Mouse (Mus musculus): ENCODE results near the gene Rab11b. TPM values are rescaled to one million over a fixed set of nuclear protein-coding genes. Genes with fewer than 3 reads are reported as not detected.

The Rab11b gene
- polyA plus RNA-seq (2014; fragmentation: Nextera tagmentation; extraction: Ambion mirVana) = 241 and 278 TPM in 2 replicates

- Histone ChIP-seq H3K4me2 (peak within 1 kb of the TSS; percentile 85), H3K4me3 (ENCODE audit: low read depth, low read length) (peak within 1 kb of the TSS; percentile 70), H3K9ac (peak within 1 kb of the TSS; percentile 94), H3K27ac (ENCODE audit: low read depth) (peak within 1 kb of the TSS; percentile 99), H3K9me3 (ENCODE audit: low read depth, low read length) (no peaks in the 10 kb centered on the region), H3K36me3 (ENCODE audit: insufficient read depth) (peaks cover 15% of the 10 kb centered on the region), H3K4me1 (ENCODE audit: insufficient read depth) (peaks cover 4% of the 10 kb centered on the region; the same call in 1 of the 2 replicates), H3K27me3 (ENCODE audit: insufficient read depth, low read length) (no peaks in the 10 kb centered on the region)
- 3% methylated on average over 35 of the region's 35 CpGs for WGBS
- no peak for TF ChIP-seq CTCF (IDR thresholded peaks at IDR 0.05; ENCODE audit: low read depth)
- DNase-seq (peak; percentile 100), ATAC-seq (ENCODE audit: insufficient read depth) (peak; percentile 99)
Observed at GRCm38 (mm10) chr17:33760255-33761165, at the start of gene Rab11b. Gene Rab11b, minus strand, starts transcription at chr17:33760530.

- no peak for TF ChIP-seq CTCF (IDR thresholded peaks at IDR 0.05; ENCODE audit: low read depth)
- DNase-seq = no peak
- no peak overlapping the region for H3K4me2 ChIP-seq
- no peaks in the 10 kb centered on the region for H3K36me3 ChIP-seq (ENCODE audit: insufficient read depth)
- no peaks in the 10 kb centered on the region for H3K27me3 ChIP-seq (ENCODE audit: insufficient read depth, low read length)
- H3K4me3 ChIP-seq (ENCODE audit: low read depth, low read length) = no peak overlapping the region
- H3K27ac ChIP-seq (ENCODE audit: low read depth) = no peak overlapping the region
- peaks cover 9% of the 10 kb centered on the region; the same call in 1 of the 2 replicates for H3K4me1 ChIP-seq (ENCODE audit: insufficient read depth)
- H3K9ac ChIP-seq = no peak overlapping the region
- 31% methylated on average over 10 of the region's 10 CpGs for WGBS
- no peak for ATAC-seq (ENCODE audit: insufficient read depth)
- H3K9me3 ChIP-seq (ENCODE audit: low read depth, low read length) = no peaks in the 10 kb centered on the region
Observed at GRCm38 (mm10) chr17:33808192-33808591, 47.9 kb upstream of the Rab11b start.

DNA sequence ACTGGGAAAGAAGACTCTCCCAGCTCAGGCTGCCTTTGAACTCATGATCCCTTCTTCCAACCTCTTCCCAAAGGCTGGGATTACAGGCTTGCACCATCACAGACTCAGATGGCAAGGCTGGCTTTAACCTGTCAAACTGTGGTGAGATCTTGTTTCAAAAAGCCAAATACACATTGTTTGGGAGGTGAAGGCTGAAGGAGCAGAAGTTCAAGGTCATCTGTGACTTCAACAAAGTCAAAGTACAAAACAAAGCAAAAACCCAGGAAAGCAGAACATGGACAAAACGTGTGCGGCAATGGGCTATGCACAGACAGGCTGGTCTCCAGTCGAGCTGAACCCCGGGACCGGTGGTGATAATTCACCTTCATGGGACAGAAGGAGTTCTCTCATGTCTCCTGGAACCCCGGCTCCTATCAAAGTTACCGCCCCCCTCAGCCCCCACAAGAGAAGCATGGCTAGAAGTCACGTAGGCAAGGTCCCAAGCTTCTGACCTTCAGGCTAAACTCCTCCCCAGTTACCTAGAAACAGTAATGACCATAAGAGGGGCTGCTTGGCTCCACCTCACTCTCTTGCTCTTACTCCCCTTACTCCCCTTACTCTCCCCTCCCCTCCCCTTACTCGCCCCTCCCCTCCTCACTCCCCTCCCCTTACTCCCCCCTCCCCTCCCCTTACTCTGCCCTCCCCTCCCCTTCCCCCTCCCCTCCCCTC, 47.0 kb upstream of the Rab11b start:
- Histone ChIP-seq H3K27me3 (ENCODE audit: insufficient read depth, low read length) (no peaks in the 10 kb centered on the region), H3K36me3 (ENCODE audit: insufficient read depth) (no peaks in the 10 kb centered on the region), H3K4me2 (no peak overlapping the region), H3K4me3 (ENCODE audit: low read depth, low read length) (no peak overlapping the region), H3K27ac (ENCODE audit: low read depth) (no peak overlapping the region), H3K9me3 (ENCODE audit: low read depth, low read length) (no peaks in the 10 kb centered on the region), H3K4me1 (ENCODE audit: insufficient read depth) (peaks cover 3% of the 10 kb centered on the region; the same call in 1 of the 2 replicates), H3K9ac (no peak overlapping the region)
- 38% methylated on average over 9 of the region's 9 CpGs for WGBS
- no peak for ATAC-seq (ENCODE audit: insufficient read depth)
- DNase-seq = no peak
- TF ChIP-seq CTCF (IDR thresholded peaks at IDR 0.05; ENCODE audit: low read depth) = no peak

GRCm38 (mm10) chr17:33804745-33805144, 44.4 kb upstream of the Rab11b start:
- TF ChIP-seq CTCF (IDR thresholded peaks at IDR 0.05; ENCODE audit: low read depth) = no peak
- Histone ChIP-seq H3K27me3 (ENCODE audit: insufficient read depth, low read length) (no peaks in the 10 kb centered on the region), H3K4me3 (ENCODE audit: low read depth, low read length) (no peak overlapping the region), H3K27ac (ENCODE audit: low read depth) (no peak overlapping the region), H3K36me3 (ENCODE audit: insufficient read depth) (no peaks in the 10 kb centered on the region), H3K4me2 (no peak overlapping the region), H3K9me3 (ENCODE audit: low read depth, low read length) (no peaks in the 10 kb centered on the region), H3K4me1 (ENCODE audit: insufficient read depth) (no peaks in the 10 kb centered on the region), H3K9ac (no peak overlapping the region)
- ATAC-seq (ENCODE audit: insufficient read depth) (no peak), DNase-seq (no peak)
- WGBS = 29% methylated on average over 1 of the region's 1 CpGs

DNA sequence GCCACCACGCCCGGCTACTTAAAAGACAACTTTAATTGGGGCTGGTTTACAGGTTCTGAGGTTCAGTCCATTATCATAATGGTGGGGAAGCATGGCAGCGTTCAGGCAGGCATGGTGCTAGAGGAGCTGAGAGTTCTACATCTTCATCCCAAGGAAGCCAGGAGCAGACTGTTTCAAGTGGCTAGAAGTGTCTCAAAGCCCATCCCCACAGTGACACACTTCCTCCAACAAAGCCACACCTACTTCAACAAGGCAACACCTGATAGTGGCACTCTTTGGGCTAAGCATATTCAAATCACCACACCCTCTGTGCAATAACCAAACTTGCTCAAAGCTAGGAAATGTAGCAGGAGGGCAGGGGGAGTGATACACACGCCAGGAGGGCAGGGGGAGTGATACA, 43.9 kb upstream of the Rab11b start:
- Histone ChIP-seq H3K27ac (ENCODE audit: low read depth) (no peak overlapping the region), H3K27me3 (ENCODE audit: insufficient read depth, low read length) (no peaks in the 10 kb centered on the region), H3K9ac (no peak overlapping the region), H3K9me3 (ENCODE audit: low read depth, low read length) (no peaks in the 10 kb centered on the region), H3K4me2 (no peak overlapping the region), H3K4me3 (ENCODE audit: low read depth, low read length) (no peak overlapping the region), H3K4me1 (ENCODE audit: insufficient read depth) (no peaks in the 10 kb centered on the region), H3K36me3 (ENCODE audit: insufficient read depth) (no peaks in the 10 kb centered on the region)
- ATAC-seq (ENCODE audit: insufficient read depth) = no peak
- 52% methylated on average over 4 of the region's 4 CpGs for WGBS
- no peak for DNase-seq
- no peak for TF ChIP-seq CTCF (IDR thresholded peaks at IDR 0.05; ENCODE audit: low read depth)

GRCm38 (mm10) chr17:33802221-33802620, 41.9 kb upstream of the Rab11b start:
- TF ChIP-seq CTCF (IDR thresholded peaks at IDR 0.05; ENCODE audit: low read depth) = peak; percentile 67
- Histone ChIP-seq H3K4me1 (ENCODE audit: insufficient read depth) (no peaks in the 10 kb centered on the region), H3K27ac (ENCODE audit: low read depth) (no peak overlapping the region), H3K9me3 (ENCODE audit: low read depth, low read length) (no peaks in the 10 kb centered on the region), H3K27me3 (ENCODE audit: insufficient read depth, low read length) (no peaks in the 10 kb centered on the region), H3K4me2 (no peak overlapping the region), H3K9ac (no peak overlapping the region), H3K36me3 (ENCODE audit: insufficient read depth) (no peaks in the 10 kb centered on the region), H3K4me3 (ENCODE audit: low read depth, low read length) (no peak overlapping the region)
- ATAC-seq (ENCODE audit: insufficient read depth) = no peak
- WGBS = 3% methylated on average over 2 of the region's 2 CpGs
- DNase-seq = peak; percentile 51

DNA sequence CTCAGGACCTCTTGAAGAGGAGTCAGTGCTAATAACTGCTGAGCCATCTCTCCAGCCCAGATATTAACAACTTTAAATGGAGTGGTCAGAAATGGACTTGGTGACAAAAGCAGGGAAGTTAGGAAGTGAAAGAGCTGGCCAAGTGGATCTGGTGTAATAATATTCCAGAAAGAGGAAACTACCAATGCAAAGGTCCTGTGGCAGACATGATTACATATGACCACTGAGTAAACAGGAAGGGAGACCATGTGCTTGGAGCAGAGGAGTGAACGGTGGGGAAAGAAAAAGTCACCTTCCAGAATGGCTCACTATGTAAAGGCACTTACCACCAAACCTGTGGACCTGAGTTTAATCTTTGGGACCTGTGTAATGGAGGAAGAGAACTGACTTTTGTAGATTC, 38.9 kb upstream of the Rab11b start:
- Histone ChIP-seq H3K4me2 (no peak overlapping the region), H3K27me3 (ENCODE audit: insufficient read depth, low read length) (no peaks in the 10 kb centered on the region), H3K4me1 (ENCODE audit: insufficient read depth) (no peaks in the 10 kb centered on the region), H3K9ac (no peak overlapping the region), H3K4me3 (ENCODE audit: low read depth, low read length) (no peak overlapping the region), H3K36me3 (ENCODE audit: insufficient read depth) (no peaks in the 10 kb centered on the region), H3K27ac (ENCODE audit: low read depth) (no peak overlapping the region), H3K9me3 (ENCODE audit: low read depth, low read length) (no peaks in the 10 kb centered on the region)
- TF ChIP-seq CTCF (IDR thresholded peaks at IDR 0.05; ENCODE audit: low read depth) = no peak
- no peak for ATAC-seq (ENCODE audit: insufficient read depth)
- 41% methylated on average over 1 of the region's 1 CpGs for WGBS
- DNase-seq = no peak
